Mouse (Mus musculus) kidney, adult 2 months (tissue): Measurements from ENCODE around the gene 4932438A13Rik.
A peak's percentile ranks its signal among the peaks of the same experiment; 100 is the strongest.

ENCODE experiments used
- CTCF ChIP-seq: fragments of 200-500 bp; conservative IDR thresholded peaks from 2 replicates; pipeline ENCODE4 v1.5.1; 2011; ENCODE audit warnings: low read depth, mild to moderate bottlenecking, control low read depth, low read length, moderate library complexity, mixed read lengths; ENCODE audit not compliant: insufficient read depth, insufficient read length
- POLR2A ChIP-seq: fragments of 200-500 bp; IDR thresholded peaks from one replicate; pipeline ENCODE4 v1.6.1; 2011; ENCODE audit warnings: low read depth, low read length, control low read depth

- peak; percentile 28; the same call in 1 of the 2 replicates for TF ChIP-seq CTCF
- no peak for TF ChIP-seq POLR2A
Measured at GRCm38 (mm10) chr3:36835525-36836203, 27.2 kb upstream of the 4932438A13Rik start.
